ENCODE assay signal across 8 mouse cellular contexts in genomic region chr1:132312703-132313102, GRCm38 (mm10). TPM values are rescaled to one million over a fixed set of nuclear protein-coding genes. Genes with fewer than 3 reads are reported as not detected.
DNase-seq lines count a peak whose midpoint lies in the region; ATAC-seq and TF ChIP-seq lines count a peak whose summit lies in the region.

No protein-coding gene starts in this region.

- H3K4me3 ChIP-seq in limb, embryonic 10.5 days, result no peak overlapping the region
- H3K4me3 ChIP-seq in midbrain, postnatal 0 days (ENCODE audit: low read depth, low read length), result no peak overlapping the region

- H3K4me2 ChIP-seq in midbrain, postnatal 0 days (ENCODE audit: low read depth, low read length, poor library complexity, severe bottlenecking), result no peak overlapping the region

- intact Hi-C loops in left cerebral cortex, postnatal 14 days (cut with DNase I), result loop anchor here (1.0 kb wide), 1 partner anchor 44 kb away; no protein-coding TSS in a partner anchor
- intact Hi-C loops in heart, postnatal 36 days (cut with DNase I), result loop anchor here (1.0 to 10.0 kb wide), 5 partner anchors 43 to 308 kb away; partner anchors contain the start of genes Dstyk, Elk4, Rbbp5 and Tmcc2

- peak overlapping the region; percentile 36 for H3K27ac ChIP-seq in limb, embryonic 10.5 days
- H3K27ac ChIP-seq in midbrain, postnatal 0 days (ENCODE audit: low read depth, low read length), result no peak overlapping the region

- no peaks in the 10 kb centered on the region for H3K9me3 ChIP-seq in limb, embryonic 10.5 days (replicated peaks)
- H3K9me3 ChIP-seq in midbrain, postnatal 0 days (ENCODE audit: low read length), result no peaks in the 10 kb centered on the region

- H3K27me3 ChIP-seq in limb, embryonic 10.5 days (ENCODE audit: low read depth, poor library complexity, severe bottlenecking), result peaks cover 51% of the 10 kb centered on the region
- no peaks in the 10 kb centered on the region for H3K27me3 ChIP-seq in midbrain, postnatal 0 days (ENCODE audit: insufficient read depth, low read length)

- H3K36me3 ChIP-seq in limb, embryonic 10.5 days, result no peaks in the 10 kb centered on the region
- H3K36me3 ChIP-seq in midbrain, postnatal 0 days (ENCODE audit: insufficient read depth, low read length), result no peaks in the 10 kb centered on the region

- 62% methylated on average over 3 of the region's 3 CpGs for WGBS in limb, embryonic 10.5 days
- WGBS in midbrain, postnatal 0 days, result 65% methylated on average over 3 of the region's 3 CpGs

- peak; percentile 79 for TF ChIP-seq CTCF in midbrain, postnatal 0 days (IDR thresholded peaks at IDR 0.05)

- peak; percentile 72 to 74 for DNase-seq in left cerebral cortex, postnatal 14 days (ENCODE audit: low spot score in 2 of 2)
- DNase-seq in left cerebral cortex, adult 11 months (ENCODE audit: low spot score), result no peak
- peak; percentile 63 for DNase-seq in MEL-GATA-1-ER (ENCODE audit: extremely low read depth, low read depth)
- DNase-seq in embryo, embryonic 10 days (ENCODE audit: low spot score), result peak; percentile 83
- peak; percentile 70 to 77 for DNase-seq in heart, postnatal 36 days
- DNase-seq in limb, embryonic 10.5 days (ENCODE audit: low spot score), result peak; percentile 48
- peak; percentile 80 for DNase-seq in midbrain, postnatal 0 days (ENCODE audit: low spot score)
- no peak for DNase-seq in ovary, postnatal 10 days (ENCODE audit: low spot score)

- H3K4me1 ChIP-seq in limb, embryonic 10.5 days, result peaks cover 33% of the 10 kb centered on the region
- peaks cover 8% of the 10 kb centered on the region; the same call in 1 of the 2 replicates for H3K4me1 ChIP-seq in midbrain, postnatal 0 days (ENCODE audit: insufficient read depth, low read length)

- no peak overlapping the region for H3K9ac ChIP-seq in midbrain, postnatal 0 days (replicated peaks; ENCODE audit: low read length, poor library complexity, severe bottlenecking)

- no peak for ATAC-seq in midbrain, postnatal 0 days (ENCODE audit: low FRiP score)

RNA-seq across cellular contexts. Expression of gene Nuak2, which starts 3.2 kb away (rescaled TPM):
- 1 to 10 TPM; 1.6 to 1.7 TPM for total RNA-seq in left cerebral cortex, postnatal 14 days (2021)
- total RNA-seq in heart, postnatal 36 days (2021), result 1 to 10 TPM; 3.7 to 3.8 TPM
- polyA plus RNA-seq in limb, embryonic 10.5 days (2016; fragmentation: Nextera tagmentation; extraction: Ambion mirVana), result 0.84 and 0.92 TPM in 2 replicates
- 7.0 and 7.1 TPM in 2 replicates for total RNA-seq in midbrain, postnatal 0 days (2014; rRNA removed)
- polyA plus RNA-seq in midbrain, postnatal 0 days (2015; fragmentation: Nextera tagmentation; extraction: Ambion mirVana), result 9.9 TPM in 2 replicates

RNA-seq across cellular contexts. Expression of gene Klhdc8a, which starts 14.3 kb away (rescaled TPM):
- 10 to 100 TPM; 13.1 to 16.8 TPM for total RNA-seq in left cerebral cortex, postnatal 14 days (2021)
- 10 to 100 TPM; 14.3 to 19.1 TPM for total RNA-seq in heart, postnatal 36 days (2021)
- not detected in 2 replicates for polyA plus RNA-seq in limb, embryonic 10.5 days (2016; fragmentation: Nextera tagmentation; extraction: Ambion mirVana)
- 29.5 and 31.1 TPM in 2 replicates for total RNA-seq in midbrain, postnatal 0 days (2014; rRNA removed)
- 12.4 and 14.8 TPM in 2 replicates for polyA plus RNA-seq in midbrain, postnatal 0 days (2015; fragmentation: Nextera tagmentation; extraction: Ambion mirVana)

Comparison
In these comparisons a context has a peak if more than half of its experiments do, and no peak if none do; other contexts are left out.
1. DNase-seq: peak in left cerebral cortex, postnatal 14 days (2 of 2), MEL-GATA-1-ER (single experiment), embryo, embryonic 10 days (single experiment), heart, postnatal 36 days (2 of 2), limb, embryonic 10.5 days (single experiment) and midbrain, postnatal 0 days (single experiment); none in left cerebral cortex, adult 11 months (single experiment) and ovary, postnatal 10 days (single experiment).